Mouse (Mus musculus) embryonic facial prominence, embryonic 14.5 days (tissue): Measurements from ENCODE around the gene Nxt1. TPM values are rescaled to one million over a fixed set of nuclear protein-coding genes. Genes with fewer than 3 reads are reported as not detected.
A peak's percentile ranks its signal among the peaks of the same experiment; 100 is the strongest.

Experiments
- ATAC-seq: fragments of 200-750 bp; cut with Nextera tagmentation; 2 replicates; pipeline ENCODE4 v1.8.0; 2017; ENCODE audit warnings: low read depth, moderate number of reproducible peaks, moderate TSS enrichment
- DNase-seq: peaks from one replicate; pipeline ENCODE4 v3.0.0-alpha.2; 2015; ENCODE audit warnings: low spot score
- H3K27ac ChIP-seq: fragments of 300-500 bp; sonication (generic); replicated peaks from 2 replicates; pipeline ENCODE4 v1.5.1; 2014; ENCODE audit warnings: low read depth, mild to moderate bottlenecking, low read length, moderate library complexity
- H3K27me3 ChIP-seq: fragments of 300-500 bp; sonication (generic); replicated peaks from 2 replicates; pipeline ENCODE4 v1.6.1; 2014; ENCODE audit warnings: low read length; ENCODE audit not compliant: control insufficient read depth, insufficient read depth
- H3K36me3 ChIP-seq: fragments of 300-500 bp; sonication (generic); 2 replicates; pipeline ENCODE4 v1.6.1; 2014; ENCODE audit warnings: low read length, mixed read lengths; ENCODE audit not compliant: control insufficient read depth, insufficient read depth
- H3K4me1 ChIP-seq: fragments of 300-500 bp; sonication (generic); 2 replicates; pipeline ENCODE4 v1.6.1; 2014; ENCODE audit warnings: antibody characterized with exemption, low read length; ENCODE audit not compliant: control insufficient read depth, insufficient read depth
- H3K4me2 ChIP-seq: fragments of 300-500 bp; sonication (generic); 2 replicates; pipeline ENCODE4 v1.6.1; 2014; ENCODE audit warnings: low read depth, mild to moderate bottlenecking, low read length, moderate library complexity, mixed read lengths
- H3K4me3 ChIP-seq: fragments of 300-500 bp; sonication (generic); 2 replicates; pipeline ENCODE4 v1.5.1; 2014; ENCODE audit warnings: low read depth, mild to moderate bottlenecking, low read length
- H3K9ac ChIP-seq: fragments of 300-500 bp; sonication (generic); 2 replicates; pipeline ENCODE4 v1.6.1; 2014; ENCODE audit warnings: low read depth, mild to moderate bottlenecking, low read length, moderate library complexity, mixed read lengths
- H3K9me3 ChIP-seq: fragments of 300-500 bp; sonication (generic); 2 replicates; pipeline ENCODE4 v1.6.1; 2016; ENCODE audit warnings: low read length; ENCODE audit not compliant: control insufficient read depth
- WGBS: fragments of 180-500 bp; shearing (Covaris S2); extraction: QIAGEN DNeasy Blood & Tissue Kit; methylation state at CpG from one replicate; pipeline ENCODE4 v1.1.7; 2014; 5-methylcytosine and 5-hydroxymethylcytosine counted together
- polyA plus RNA-seq: library from polyadenylated mRNA; unstranded; fragments of >200 nt; fragmentation: Nextera tagmentation; extraction: Ambion mirVana; gene quantifications from 2 replicates; pipeline ENCODE4 v1.2.1, GENCODE M21; 2014

The Nxt1 gene
- polyA plus RNA-seq, 1 experiment from 2014 or later: 79.9 TPM

- ATAC-seq (no peak), DNase-seq (peak; percentile 50)
Measured at GRCm38 (mm10) chr2:148706409-148707201, 34.2 kb downstream of the Nxt1 start.

GRCm38 (mm10) chr2:148707202-148707530 lies 34.8 kb downstream of the Nxt1 start:
- WGBS: 80% methylated on average over 6 of the region's 6 CpGs

More at GRCm38 (mm10) chr2:148706409-148707201, 34.2 kb downstream of the Nxt1 start:
- H3K27me3 ChIP-seq: no peaks in the 10 kb centered on the region
- no peaks in the 10 kb centered on the region for H3K9me3 ChIP-seq
- no peak overlapping the region for H3K4me3 ChIP-seq
- H3K9ac ChIP-seq: no peak overlapping the region
- peaks cover 31% of the 10 kb centered on the region for H3K36me3 ChIP-seq
- H3K4me2 ChIP-seq: no peak overlapping the region
- WGBS: 80% methylated on average over 15 of the region's 15 CpGs
- H3K27ac ChIP-seq: no peak overlapping the region
- H3K4me1 ChIP-seq: no peaks in the 10 kb centered on the region

GRCm38 (mm10) chr2:148712326-148712725 lies 39.9 kb downstream of the Nxt1 start:
- Histone ChIP-seq H3K4me1 (no peaks in the 10 kb centered on the region), H3K27ac (no peak overlapping the region), H3K27me3 (no peaks in the 10 kb centered on the region), H3K4me3 (no peak overlapping the region), H3K4me2 (no peak overlapping the region), H3K9ac (no peak overlapping the region), H3K9me3 (no peaks in the 10 kb centered on the region), H3K36me3 (peaks cover 17% of the 10 kb centered on the region; the same call in 1 of the 2 replicates)
- ATAC-seq (no peak), DNase-seq (no peak)
- whole genome bisulfite sequencing: 65% methylated on average over 3 of the region's 3 CpGs

More at GRCm38 (mm10) chr2:148707202-148707530, 34.8 kb downstream of the Nxt1 start:
- no peak for ATAC-seq
- Histone ChIP-seq H3K4me1 (no peaks in the 10 kb centered on the region), H3K36me3 (peaks cover 31% of the 10 kb centered on the region), H3K27me3 (no peaks in the 10 kb centered on the region), H3K4me2 (no peak overlapping the region), H3K9ac (no peak overlapping the region), H3K27ac (no peak overlapping the region), H3K9me3 (no peaks in the 10 kb centered on the region), H3K4me3 (no peak overlapping the region)
- DNase-seq: no peak

- Histone ChIP-seq H3K36me3 (no peaks in the 10 kb centered on the region), H3K4me2 (no peak overlapping the region), H3K27me3 (no peaks in the 10 kb centered on the region), H3K4me1 (no peaks in the 10 kb centered on the region), H3K9ac (no peak overlapping the region), H3K27ac (no peak overlapping the region), H3K4me3 (no peak overlapping the region), H3K9me3 (no peaks in the 10 kb centered on the region)
- ATAC-seq (no peak), DNase-seq (no peak)
- WGBS: 67% methylated on average over 2 of the region's 2 CpGs
Measured at GRCm38 (mm10) chr2:148717072-148717471, 44.7 kb downstream of the Nxt1 start.

GRCm38 (mm10) chr2:148719271-148719995 lies 47.0 kb downstream of the Nxt1 start:
- H3K27ac ChIP-seq: no peak overlapping the region
- no peak for DNase-seq
- H3K27me3 ChIP-seq: no peaks in the 10 kb centered on the region
- no peak overlapping the region for H3K4me2 ChIP-seq
- H3K4me1 ChIP-seq: no peaks in the 10 kb centered on the region
- ATAC-seq: no peak
- no peaks in the 10 kb centered on the region for H3K36me3 ChIP-seq
- H3K9ac ChIP-seq: no peak overlapping the region
- 82% methylated on average over 2 of the region's 2 CpGs for WGBS
- no peaks in the 10 kb centered on the region for H3K9me3 ChIP-seq
- no peak overlapping the region for H3K4me3 ChIP-seq

Other genes with a start within 250 kb of the Nxt1 start
- gene Cd93, start 229.0 kb upstream of the Nxt1 start, polyA plus RNA-seq: 14.0 and 14.6 TPM in 2 replicates
- 22.4 and 23.3 TPM in 2 replicates for gene Gzf1, start 8.4 kb downstream of the Nxt1 start, polyA plus RNA-seq
- 5.9 and 6.5 TPM in 2 replicates for gene Napb, start 59.9 kb downstream of the Nxt1 start, polyA plus RNA-seq
- not detected in 2 replicates for gene Cstl1, start 77.8 kb downstream of the Nxt1 start, polyA plus RNA-seq
- gene Cst11, start 98.9 kb downstream of the Nxt1 start, polyA plus RNA-seq: not detected in 2 replicates
- not detected in 2 replicates for gene 8030411F24Rik, start 109.4 kb downstream of the Nxt1 start, polyA plus RNA-seq
- gene Cst12, start 116.8 kb downstream of the Nxt1 start, polyA plus RNA-seq: not detected in 2 replicates
- gene Cst8, start 126.2 kb downstream of the Nxt1 start, polyA plus RNA-seq: not detected in 2 replicates
- not detected in 2 replicates for gene Cst13, start 147.5 kb downstream of the Nxt1 start, polyA plus RNA-seq
- gene Cst9, start 162.5 kb downstream of the Nxt1 start, polyA plus RNA-seq: not detected in 2 replicates
- not detected in 2 replicates for gene 9230104L09Rik, start 192.4 kb downstream of the Nxt1 start, polyA plus RNA-seq
- 548 and 591 TPM in 2 replicates for gene Cst3, start 203.1 kb downstream of the Nxt1 start, polyA plus RNA-seq